Mouse (Mus musculus): ENCODE data around the gene Aknad1. TPM values are rescaled to one million over a fixed set of nuclear protein-coding genes. Genes with fewer than 3 reads are reported as not detected.

Aknad1 gene
- polyA plus RNA-seq, 1 experiment from 2014 or later = 0.92 TPM

GRCm38 (mm10) chr3:108757570-108757969, 18.1 kb downstream of the Aknad1 start:
- no peaks in the 10 kb centered on the region for H3K27me3 ChIP-seq (replicated peaks; ENCODE audit: control insufficient read depth, insufficient read depth, low read length)
- no peaks in the 10 kb centered on the region for H3K36me3 ChIP-seq (ENCODE audit: control insufficient read depth, insufficient read depth, low read length)
- 73% methylated on average over 9 of the region's 9 CpGs for WGBS
- H3K4me3 ChIP-seq (ENCODE audit: low read depth, low read length) = no peak overlapping the region
- peaks cover 8% of the 10 kb centered on the region; the same call in 1 of the 2 replicates for H3K4me1 ChIP-seq (ENCODE audit: control insufficient read depth, insufficient read depth, low read length)
- H3K4me2 ChIP-seq (ENCODE audit: low read depth, low read length) = no peak overlapping the region
- no peak overlapping the region for H3K27ac ChIP-seq (replicated peaks; ENCODE audit: low read depth, low read length)
- H3K9ac ChIP-seq (ENCODE audit: low read depth, low read length) = no peak overlapping the region
- DNase-seq (ENCODE audit: low spot score) (no peak), ATAC-seq (ENCODE audit: low read depth) (no peak)
- H3K9me3 ChIP-seq (ENCODE audit: control insufficient read depth, low read length) = no peaks in the 10 kb centered on the region

- 57% methylated on average over 11 of the region's 11 CpGs for WGBS
- no peaks in the 10 kb centered on the region for H3K9me3 ChIP-seq (ENCODE audit: control insufficient read depth, low read length)
- no peak overlapping the region for H3K4me2 ChIP-seq (ENCODE audit: low read depth, low read length)
- no peaks in the 10 kb centered on the region for H3K27me3 ChIP-seq (replicated peaks; ENCODE audit: control insufficient read depth, insufficient read depth, low read length)
- H3K27ac ChIP-seq (replicated peaks; ENCODE audit: low read depth, low read length) = peak overlapping the region; percentile 71
- no peak overlapping the region for H3K4me3 ChIP-seq (ENCODE audit: low read depth, low read length)
- H3K36me3 ChIP-seq (ENCODE audit: control insufficient read depth, insufficient read depth, low read length) = no peaks in the 10 kb centered on the region
- H3K9ac ChIP-seq (ENCODE audit: low read depth, low read length) = no peak overlapping the region
- peak; percentile 72 for DNase-seq (ENCODE audit: low spot score)
- peak; percentile 78; the same call in 1 of the 2 replicates for ATAC-seq (ENCODE audit: low read depth)
- H3K4me1 ChIP-seq (ENCODE audit: control insufficient read depth, insufficient read depth, low read length) = peaks cover 8% of the 10 kb centered on the region; the same call in 1 of the 2 replicates
These were observed 20.3 kb downstream of the Aknad1 start for GRCm38 (mm10) chr3:108759566-108760420.

- H3K4me1 ChIP-seq (ENCODE audit: control insufficient read depth, insufficient read depth, low read length) = peaks cover 8% of the 10 kb centered on the region; the same call in 1 of the 2 replicates
- no peaks in the 10 kb centered on the region for H3K27me3 ChIP-seq (replicated peaks; ENCODE audit: control insufficient read depth, insufficient read depth, low read length)
- H3K9ac ChIP-seq (ENCODE audit: low read depth, low read length) = no peak overlapping the region
- H3K27ac ChIP-seq (replicated peaks; ENCODE audit: low read depth, low read length) = no peak overlapping the region
- DNase-seq (ENCODE audit: low spot score) (peak; percentile 68), ATAC-seq (ENCODE audit: low read depth) (peak; percentile 56; the same call in 1 of the 2 replicates)
- no peak overlapping the region for H3K4me3 ChIP-seq (ENCODE audit: low read depth, low read length)
- WGBS = 72% methylated on average over 7 of the region's 7 CpGs
- no peaks in the 10 kb centered on the region for H3K36me3 ChIP-seq (ENCODE audit: control insufficient read depth, insufficient read depth, low read length)
- H3K9me3 ChIP-seq (ENCODE audit: control insufficient read depth, low read length) = no peaks in the 10 kb centered on the region
- H3K4me2 ChIP-seq (ENCODE audit: low read depth, low read length) = no peak overlapping the region
These were observed 23.2 kb downstream of the Aknad1 start for GRCm38 (mm10) chr3:108762597-108763111.

- 54% methylated on average over 2 of the region's 2 CpGs for WGBS
- no peaks in the 10 kb centered on the region for H3K36me3 ChIP-seq (ENCODE audit: control insufficient read depth, insufficient read depth, low read length)
- no peaks in the 10 kb centered on the region for H3K9me3 ChIP-seq (ENCODE audit: control insufficient read depth, low read length)
- DNase-seq (ENCODE audit: low spot score) (no peak), ATAC-seq (ENCODE audit: low read depth) (no peak)
- no peaks in the 10 kb centered on the region for H3K27me3 ChIP-seq (replicated peaks; ENCODE audit: control insufficient read depth, insufficient read depth, low read length)
- H3K27ac ChIP-seq (replicated peaks; ENCODE audit: low read depth, low read length) = no peak overlapping the region
- H3K9ac ChIP-seq (ENCODE audit: low read depth, low read length) = no peak overlapping the region
- H3K4me2 ChIP-seq (ENCODE audit: low read depth, low read length) = no peak overlapping the region
- H3K4me1 ChIP-seq (ENCODE audit: control insufficient read depth, insufficient read depth, low read length) = peaks cover 8% of the 10 kb centered on the region; the same call in 1 of the 2 replicates
- H3K4me3 ChIP-seq (ENCODE audit: low read depth, low read length) = no peak overlapping the region
These were observed 24.2 kb downstream of the Aknad1 start for GRCm38 (mm10) chr3:108763691-108764090.

GRCm38 (mm10) chr3:108764976-108765375, 25.5 kb downstream of the Aknad1 start:
- Histone ChIP-seq H3K9me3 (ENCODE audit: control insufficient read depth, low read length) (no peaks in the 10 kb centered on the region), H3K4me1 (ENCODE audit: control insufficient read depth, insufficient read depth, low read length) (peaks cover 5% of the 10 kb centered on the region; the same call in 1 of the 2 replicates), H3K36me3 (ENCODE audit: control insufficient read depth, insufficient read depth, low read length) (no peaks in the 10 kb centered on the region), H3K4me3 (ENCODE audit: low read depth, low read length) (no peak overlapping the region), H3K4me2 (ENCODE audit: low read depth, low read length) (no peak overlapping the region), H3K27ac (replicated peaks; ENCODE audit: low read depth, low read length) (no peak overlapping the region), H3K9ac (ENCODE audit: low read depth, low read length) (no peak overlapping the region), H3K27me3 (replicated peaks; ENCODE audit: control insufficient read depth, insufficient read depth, low read length) (no peaks in the 10 kb centered on the region)
- ATAC-seq (ENCODE audit: low read depth) (no peak), DNase-seq (ENCODE audit: low spot score) (no peak)
- WGBS = 39% methylated on average over 7 of the region's 7 CpGs

GRCm38 (mm10) chr3:108765476-108765875, 26.0 kb downstream of the Aknad1 start:
- H3K4me1 ChIP-seq (ENCODE audit: control insufficient read depth, insufficient read depth, low read length) = peaks cover 5% of the 10 kb centered on the region
- DNase-seq (ENCODE audit: low spot score) = no peak
- WGBS = 83% methylated on average over 7 of the region's 7 CpGs

GRCm38 (mm10) chr3:108766943-108767342, 27.5 kb downstream of the Aknad1 start:
- Histone ChIP-seq H3K36me3 (ENCODE audit: control insufficient read depth, insufficient read depth, low read length) (no peaks in the 10 kb centered on the region), H3K9me3 (ENCODE audit: control insufficient read depth, low read length) (no peaks in the 10 kb centered on the region), H3K9ac (ENCODE audit: low read depth, low read length) (no peak overlapping the region), H3K4me1 (ENCODE audit: control insufficient read depth, insufficient read depth, low read length) (peaks cover 11% of the 10 kb centered on the region), H3K4me3 (ENCODE audit: low read depth, low read length) (no peak overlapping the region), H3K4me2 (ENCODE audit: low read depth, low read length) (no peak overlapping the region), H3K27ac (replicated peaks; ENCODE audit: low read depth, low read length) (no peak overlapping the region), H3K27me3 (replicated peaks; ENCODE audit: control insufficient read depth, insufficient read depth, low read length) (no peaks in the 10 kb centered on the region)
- 80% methylated on average over 7 of the region's 7 CpGs for WGBS
- ATAC-seq (ENCODE audit: low read depth) = no peak
- DNase-seq (ENCODE audit: low spot score) = no peak

More at GRCm38 (mm10) chr3:108765476-108765875, 26.0 kb downstream of the Aknad1 start:
- no peak overlapping the region for H3K27ac ChIP-seq (replicated peaks; ENCODE audit: low read depth, low read length)
- ATAC-seq (ENCODE audit: low read depth) = no peak
- H3K9ac ChIP-seq (ENCODE audit: low read depth, low read length) = no peak overlapping the region
- H3K4me2 ChIP-seq (ENCODE audit: low read depth, low read length) = no peak overlapping the region
- no peak overlapping the region for H3K4me3 ChIP-seq (ENCODE audit: low read depth, low read length)
- H3K9me3 ChIP-seq (ENCODE audit: control insufficient read depth, low read length) = no peaks in the 10 kb centered on the region
- no peaks in the 10 kb centered on the region for H3K27me3 ChIP-seq (replicated peaks; ENCODE audit: control insufficient read depth, insufficient read depth, low read length)
- H3K36me3 ChIP-seq (ENCODE audit: control insufficient read depth, insufficient read depth, low read length) = no peaks in the 10 kb centered on the region

- H3K4me3 ChIP-seq (ENCODE audit: low read depth, low read length) = no peak overlapping the region
- DNase-seq (ENCODE audit: low spot score) (no peak), ATAC-seq (ENCODE audit: low read depth) (no peak)
- no peak overlapping the region for H3K9ac ChIP-seq (ENCODE audit: low read depth, low read length)
- H3K9me3 ChIP-seq (ENCODE audit: control insufficient read depth, low read length) = no peaks in the 10 kb centered on the region
- peaks cover 11% of the 10 kb centered on the region for H3K4me1 ChIP-seq (ENCODE audit: control insufficient read depth, insufficient read depth, low read length)
- no peaks in the 10 kb centered on the region for H3K36me3 ChIP-seq (ENCODE audit: control insufficient read depth, insufficient read depth, low read length)
- no peak overlapping the region for H3K4me2 ChIP-seq (ENCODE audit: low read depth, low read length)
- H3K27me3 ChIP-seq (replicated peaks; ENCODE audit: control insufficient read depth, insufficient read depth, low read length) = no peaks in the 10 kb centered on the region
- 72% methylated on average over 10 of the region's 10 CpGs for WGBS
- no peak overlapping the region for H3K27ac ChIP-seq (replicated peaks; ENCODE audit: low read depth, low read length)
These were observed 28.0 kb downstream of the Aknad1 start for GRCm38 (mm10) chr3:108767416-108767815.
